Mouse (Mus musculus) MEL (cell line): ENCODE measurements around the gene Tmed3. TPM values are rescaled to one million over a fixed set of nuclear protein-coding genes. Genes with fewer than 3 reads are reported as not detected.

Source experiments
- DNase-seq: peaks from one replicate; pipeline ENCODE4 v3.0.0; 2011; ENCODE audit warnings: low read depth, low spot score
- H3K27ac ChIP-seq: 2 replicates; pipeline ENCODE4 v1.5.1; 2012; ENCODE audit warnings: low read depth, mild to moderate bottlenecking, control low read depth, low read length, moderate library complexity; ENCODE audit not compliant: control insufficient read depth
- H3K27me3 ChIP-seq, 2 experiments: fragments of 150-350 bp in 1 of 2; sonication (generic) in 1 of 2; 2 replicates each; pipeline ENCODE4 v1.6.1; 2012; ENCODE audit warnings: low read length in 2 of 2, mild to moderate bottlenecking in 2 of 2, improper control_type of control experiment in 1 of 2, moderate library complexity in 1 of 2; ENCODE audit not compliant: insufficient read depth in 2 of 2, control insufficient read depth in 1 of 2
- H3K36me3 ChIP-seq, 2 experiments: 2 replicates each; pipeline ENCODE4 v1.6.1; 2012 to 2014; ENCODE audit warnings: low read length in 2 of 2, improper control_type of control experiment in 1 of 2, inconsistent platforms in 1 of 2, mild to moderate bottlenecking in 1 of 2; ENCODE audit not compliant: insufficient read depth in 2 of 2, control insufficient read depth in 1 of 2
- H3K4me1 ChIP-seq, 2 experiments: fragments of 150-350 bp in 1 of 2; sonication (generic) in 1 of 2; 2 replicates each; pipeline ENCODE4 v1.6.1; 2012; ENCODE audit warnings: low read length in 2 of 2, improper control_type of control experiment in 1 of 2, mild to moderate bottlenecking in 1 of 2; ENCODE audit not compliant: insufficient read depth in 2 of 2, control insufficient read depth in 1 of 2
- H3K4me3 ChIP-seq, 2 experiments: fragments of 150-350 bp in 1 of 2; sonication (generic) in 1 of 2; 2 replicates each; pipeline ENCODE4 v1.5.1; 2012; ENCODE audit warnings: low read depth in 2 of 2, low read length in 2 of 2, mild to moderate bottlenecking in 2 of 2, moderate library complexity in 2 of 2, control low read depth in 1 of 2, improper control_type of control experiment in 1 of 2; ENCODE audit not compliant: control insufficient read depth in 1 of 2, insufficient read depth in 1 of 2
- H3K79me2 ChIP-seq: 2 replicates; pipeline ENCODE4 v1.6.1; 2012; ENCODE audit warnings: mild to moderate bottlenecking, low read length, moderate library complexity; ENCODE audit not compliant: control insufficient read depth, poor library complexity, insufficient read depth
- H3K9ac ChIP-seq: 2 replicates; pipeline ENCODE4 v1.6.1; 2012; ENCODE audit warnings: low read depth, mild to moderate bottlenecking, control low read depth, low read length, moderate library complexity; ENCODE audit not compliant: control insufficient read depth, poor library complexity, severe bottlenecking
- H3K9me3 ChIP-seq: fragments of 150-350 bp; sonication (generic); replicated peaks from 2 replicates; pipeline ENCODE4 v1.6.1; 2012; ENCODE audit warnings: mild to moderate bottlenecking, low read length, improper control_type of control experiment, moderate library complexity; ENCODE audit not compliant: insufficient read depth
- BHLHE40 ChIP-seq: IDR thresholded peaks from 2 replicates; pipeline ENCODE4 v1.6.1; 2012; ENCODE audit warnings: low read depth, mild to moderate bottlenecking, inconsistent platforms, low read length, improper control_type of control experiment, borderline replicate concordance
- E2F4 ChIP-seq: IDR thresholded peaks from 2 replicates; pipeline ENCODE4 v1.6.1; 2011; ENCODE audit warnings: low read depth, low read length, improper control_type of control experiment, borderline replicate concordance
- ELF1 ChIP-seq: IDR thresholded peaks from 2 replicates; pipeline ENCODE4 v1.6.1; 2014; ENCODE audit warnings: low read depth, mild to moderate bottlenecking, inconsistent platforms, low read length, improper control_type of control experiment, moderate library complexity
- EP300 ChIP-seq, 2 experiments: IDR thresholded peaks; 2 replicates each; pipeline ENCODE4 v1.6.1; 2011; ENCODE audit warnings: improper control_type of control experiment in 2 of 2, low read length in 2 of 2, low read depth in 1 of 2, mild to moderate bottlenecking in 1 of 2
- GATA1 ChIP-seq: IDR thresholded peaks from 2 replicates; pipeline ENCODE4 v1.6.1; 2011; ENCODE audit warnings: low read depth, low read length, improper control_type of control experiment
- JUND ChIP-seq: IDR thresholded peaks from 2 replicates; pipeline ENCODE4 v1.6.1; 2011; ENCODE audit warnings: low read depth, mild to moderate bottlenecking, improper control_type of control experiment, low read length
- KAT2A ChIP-seq: conservative IDR thresholded peaks from 2 replicates; pipeline ENCODE4 v1.6.1; 2012; ENCODE audit warnings: low read depth, low read length, improper control_type of control experiment, inconsistent platforms
- MAFK ChIP-seq: IDR thresholded peaks from 2 replicates; pipeline ENCODE4 v1.6.1; 2011; ENCODE audit warnings: low read depth, mild to moderate bottlenecking, low read length, improper control_type of control experiment, borderline replicate concordance
- MAX ChIP-seq: IDR thresholded peaks from 2 replicates; pipeline ENCODE4 v1.6.1; 2011; ENCODE audit warnings: low read length, improper control_type of control experiment
- MAZ ChIP-seq: IDR thresholded peaks from 2 replicates; pipeline ENCODE4 v1.6.1; 2012; ENCODE audit warnings: low read depth, mild to moderate bottlenecking, inconsistent platforms, low read length, improper control_type of control experiment
- MXI1 ChIP-seq: IDR thresholded peaks from 2 replicates; pipeline ENCODE4 v1.6.1; 2011; ENCODE audit warnings: mild to moderate bottlenecking, low read depth, low read length, improper control_type of control experiment
- MYB ChIP-seq: IDR thresholded peaks from 2 replicates; pipeline ENCODE4 v1.6.1; 2011; ENCODE audit warnings: mild to moderate bottlenecking, low read depth, low read length, improper control_type of control experiment
- MYC ChIP-seq: IDR thresholded peaks from 2 replicates; pipeline ENCODE4 v1.6.1; 2011; ENCODE audit warnings: low read depth, mild to moderate bottlenecking, low read length, improper control_type of control experiment, moderate library complexity
- POLR2A ChIP-seq, 2 experiments: IDR thresholded peaks; 2 replicates each; pipeline ENCODE4 v1.6.1; 2011 to 2012; ENCODE audit warnings: low read length in 2 of 2, mild to moderate bottlenecking in 2 of 2, control low read depth in 1 of 2, improper control_type of control experiment in 1 of 2, low read depth in 1 of 2, moderate library complexity in 1 of 2; ENCODE audit not compliant: control insufficient read depth in 1 of 2, insufficient read depth in 1 of 2, poor library complexity in 1 of 2
- POLR2AphosphoS2 ChIP-seq: IDR thresholded peaks from 2 replicates; pipeline ENCODE4 v1.6.1; 2011; ENCODE audit warnings: low read length, improper control_type of control experiment
- RCOR1 ChIP-seq: IDR thresholded peaks from 2 replicates; pipeline ENCODE4 v1.6.1; 2012; ENCODE audit warnings: low read depth, mild to moderate bottlenecking, inconsistent platforms, low read length, improper control_type of control experiment
- SIN3A ChIP-seq: IDR thresholded peaks from 2 replicates; pipeline ENCODE4 v1.6.1; 2012; ENCODE audit warnings: low read length, improper control_type of control experiment, inconsistent platforms
- TAL1 ChIP-seq: IDR thresholded peaks from 2 replicates; pipeline ENCODE4 v1.6.1; 2012; ENCODE audit warnings: mild to moderate bottlenecking, inconsistent platforms, low read length, moderate library complexity, mixed read lengths
- TBP ChIP-seq: IDR thresholded peaks from 2 replicates; pipeline ENCODE4 v1.8.0; 2011; ENCODE audit warnings: low read depth, low read length, improper control_type of control experiment
- TCF12 ChIP-seq: IDR thresholded peaks from 2 replicates; pipeline ENCODE4 v1.6.1; 2014; ENCODE audit warnings: low read depth, mild to moderate bottlenecking, inconsistent platforms, low read length, improper control_type of control experiment, moderate library complexity
- UBTF ChIP-seq: IDR thresholded peaks from 2 replicates; pipeline ENCODE4 v1.6.1; 2012; ENCODE audit warnings: low read depth, mild to moderate bottlenecking, inconsistent platforms, low read length, improper control_type of control experiment, moderate library complexity, borderline replicate concordance; ENCODE audit not compliant: insufficient read depth
- USF2 ChIP-seq, 2 experiments: IDR thresholded peaks; 2 replicates each; pipeline ENCODE4 v1.6.1; 2011 to 2012; ENCODE audit warnings: improper control_type of control experiment in 2 of 2, low read length in 2 of 2, borderline replicate concordance in 1 of 2, inconsistent platforms in 1 of 2, low read depth in 1 of 2, mild to moderate bottlenecking in 1 of 2; ENCODE audit not compliant: insufficient read depth in 1 of 2
- ZKSCAN1 ChIP-seq: IDR thresholded peaks from 2 replicates; pipeline ENCODE4 v1.6.1; 2012; ENCODE audit warnings: low read depth, mild to moderate bottlenecking, inconsistent platforms, low read length, improper control_type of control experiment, moderate library complexity
- ZMIZ1 ChIP-seq: IDR thresholded peaks from 2 replicates; pipeline ENCODE4 v1.6.1; 2012; ENCODE audit warnings: low read depth, mild to moderate bottlenecking, inconsistent platforms, low read length, improper control_type of control experiment, moderate library complexity
- polyA plus RNA-seq, 2 experiments: library from polyadenylated mRNA; stranded (reverse) in 1 of 2; unstranded in 1 of 2; fragments of >175 nt in 1 of 2; fragments of >200 nt in 1 of 2; gene quantifications; 2 replicates each; pipeline versions ENCODE4 v1.2.1 to v1.2.4; 2012; ENCODE audit warnings: low replicate concordance in 2 of 2, low read depth in 1 of 2; ENCODE audit not compliant: insufficient read length in 2 of 2, insufficient read depth in 1 of 2, missing spikeins in 1 of 2
- total RNA-seq: library from RNA; depleted of rRNA; stranded (reverse); fragments of 300-350 nt; gene quantifications from 2 replicates; pipeline ENCODE4 v1.2.3, GENCODE M21; 2012

The Tmed3 gene
- total and polyA plus RNA-seq, 3 experiments: 76.7 to 102 TPM; not detected in 1

DNA sequence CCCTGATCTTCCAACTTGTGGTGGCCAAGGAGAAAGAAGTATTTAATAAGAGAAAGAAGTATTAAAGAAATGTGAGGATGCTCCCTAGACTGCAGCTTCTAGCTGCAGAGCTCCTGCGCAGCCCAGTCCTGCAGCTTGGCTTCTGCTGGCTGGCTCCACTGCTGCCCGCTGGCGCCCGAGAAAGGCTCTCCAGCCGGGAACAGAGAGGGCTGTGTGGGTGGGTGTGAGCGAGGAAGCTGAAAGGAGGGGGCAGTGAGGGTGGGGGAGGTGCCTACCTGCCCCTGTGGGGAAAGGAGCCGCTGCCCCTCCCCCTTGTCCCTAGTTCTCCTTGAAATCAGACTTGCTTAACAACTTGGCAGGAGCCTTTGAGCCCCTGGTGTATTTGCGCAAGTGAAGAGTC, 33.4 kb upstream of the Tmed3 start, which contains the start of gene Ankrd34c:
Gene Ankrd34c (minus strand): TSS at position 181 of the 400 bp plus-strand sequence.
- Histone ChIP-seq H3K9me3 (no peaks in the 10 kb centered on the region), H3K27ac (no peak within 1 kb of the TSS), H3K9ac (no peak within 1 kb of the TSS), H3K4me3 (no peak within 1 kb of the TSS), H3K36me3 (no peaks in the 10 kb centered on the region), H3K79me2 (no peaks in the 10 kb centered on the region), H3K4me1 (no peaks in the 10 kb centered on the region), H3K27me3 (no peaks in the 10 kb centered on the region)
- no peak for DNase-seq
- TF ChIP-seq ZKSCAN1 (no peak), MYC (no peak), TBP (no peak), JUND (no peak), MAZ (no peak), TCF12 (no peak), ZMIZ1 (no peak), MAX (no peak), TAL1 (no peak), RCOR1 (no peak), MAFK (no peak), MXI1 (no peak), USF2 (IDR thresholded peaks at IDR 0.05; ENCODE audit: borderline replicate concordance in 1 of 2, insufficient read depth in 1 of 2, low read depth in 1 of 2, low read length in 2 of 2) (no peak), KAT2A (no peak), SIN3A (no peak)

DNA sequence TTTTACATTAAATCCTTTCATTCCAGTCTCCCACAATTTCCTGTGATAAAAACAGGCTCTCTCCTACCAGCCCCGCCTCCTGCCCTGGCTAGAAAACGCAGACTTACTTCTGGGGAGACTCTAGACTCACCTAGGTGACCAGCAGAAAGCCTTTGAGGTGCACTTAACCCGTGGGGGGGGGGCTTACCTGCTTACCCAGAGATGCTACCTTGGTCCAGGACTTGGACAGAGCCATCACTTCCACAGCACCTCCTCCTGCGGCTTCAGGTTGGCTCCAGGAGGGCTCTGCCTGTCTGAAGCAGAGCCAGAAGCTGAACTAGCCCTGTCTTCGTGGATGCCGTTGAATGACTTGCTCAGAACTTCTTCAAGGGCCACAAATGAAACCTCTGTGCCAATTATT, 33.0 kb upstream of the Tmed3 start:
- H3K79me2 ChIP-seq: no peaks in the 10 kb centered on the region
- H3K27ac ChIP-seq: no peak overlapping the region
- H3K27me3 ChIP-seq: no peaks in the 10 kb centered on the region
- H3K9ac ChIP-seq: no peak overlapping the region
- TF ChIP-seq POLR2AphosphoS2 (no peak), UBTF (no peak), EP300 (IDR thresholded peaks at IDR 0.05; ENCODE audit: low read depth in 1 of 2, low read length in 2 of 2) (no peak), USF2 (IDR thresholded peaks at IDR 0.05; ENCODE audit: borderline replicate concordance in 1 of 2, insufficient read depth in 1 of 2, low read depth in 1 of 2, low read length in 2 of 2) (no peak), E2F4 (no peak), MYB (no peak), GATA1 (no peak), ZMIZ1 (no peak), POLR2A (IDR thresholded peaks at IDR 0.05; ENCODE audit: control insufficient read depth in 1 of 2, insufficient read depth in 1 of 2, low read depth in 1 of 2, low read length in 2 of 2, poor library complexity in 1 of 2) (no peak), BHLHE40 (no peak), ELF1 (no peak)
- no peaks in the 10 kb centered on the region for H3K36me3 ChIP-seq
- H3K9me3 ChIP-seq: no peaks in the 10 kb centered on the region
- no peaks in the 10 kb centered on the region for H3K4me1 ChIP-seq
- H3K4me3 ChIP-seq: no peak overlapping the region
- DNase-seq: no peak
